Mouse (Mus musculus) CD4-positive, CD25-positive, alpha-beta regulatory T cell, adult 2 months (primary cell): ENCODE measurements around the gene Ccl20.

Experiments
- DNase-seq: peaks from one replicate; pipeline ENCODE4 v3.0.0-alpha.2; 2012; ENCODE audit warnings: low read depth, low spot score

The Ccl20 gene

GRCm38 (mm10) chr1:83138721-83139120 lies 22.2 kb downstream of the Ccl20 start:
- no peak for DNase-seq

GRCm38 (mm10) chr1:83141510-83141909 lies 24.9 kb downstream of the Ccl20 start:
- DNase-seq, result no peak

GRCm38 (mm10) chr1:83142055-83142454 lies 25.5 kb downstream of the Ccl20 start:
- DNase-seq, result no peak

GRCm38 (mm10) chr1:83146547-83146946 lies 30.0 kb downstream of the Ccl20 start:
- no peak for DNase-seq

- no peak for DNase-seq
Observed at GRCm38 (mm10) chr1:83150227-83150626, 33.7 kb downstream of the Ccl20 start.

GRCm38 (mm10) chr1:83152961-83153360 lies 36.4 kb downstream of the Ccl20 start:
- no peak for DNase-seq

GRCm38 (mm10) chr1:83156876-83157275 lies 40.3 kb downstream of the Ccl20 start:
- DNase-seq, result no peak

GRCm38 (mm10) chr1:83159603-83160002 lies 43.0 kb downstream of the Ccl20 start, which contains the start of gene Daw1:
Daw1 (plus strand) TSS chr1:83159752.
- DNase-seq, result peak; percentile 30

- DNase-seq, result no peak
Observed at GRCm38 (mm10) chr1:83161658-83162057, 45.1 kb downstream of the Ccl20 start.

- DNase-seq, result no peak
Observed at GRCm38 (mm10) chr1:83164027-83164426, 47.5 kb downstream of the Ccl20 start.
